Mouse (Mus musculus) E14TG2a.4 (cell line): ENCODE measurements around the gene Hmg20a.

Experiments
- H3K27me3 ChIP-seq: 2 replicates; pipeline ENCODE4 v1.6.1; 2014; ENCODE audit warnings: low read length, control low read depth; ENCODE audit not compliant: insufficient read depth
- H3K36me3 ChIP-seq: 2 replicates; pipeline ENCODE4 v1.6.1; 2014; ENCODE audit warnings: low read length, control low read depth; ENCODE audit not compliant: insufficient read depth
- H3K4me1 ChIP-seq: replicated peaks from 2 replicates; pipeline ENCODE4 v1.6.1; 2014; ENCODE audit warnings: low read depth, low read length, control low read depth
- H3K4me3 ChIP-seq: replicated peaks from 2 replicates; pipeline ENCODE4 v1.5.1; 2014; ENCODE audit warnings: mild to moderate bottlenecking, low read length
- H3K9me3 ChIP-seq: 2 replicates; pipeline ENCODE4 v1.6.1; 2014; ENCODE audit warnings: low read length, control low read depth
- CTCF ChIP-seq: conservative IDR thresholded peaks from 2 replicates; pipeline ENCODE4 v1.5.1; 2014; ENCODE audit warnings: low read length
- NANOG ChIP-seq: IDR thresholded peaks from 2 replicates; pipeline ENCODE4 v1.6.1; 2014; ENCODE audit warnings: borderline replicate concordance, low read length, mixed read lengths
- POU5F1 ChIP-seq: IDR thresholded peaks from 2 replicates; pipeline ENCODE4 v1.6.1; 2014; ENCODE audit warnings: low read length, borderline replicate concordance

The Hmg20a gene

DNA sequence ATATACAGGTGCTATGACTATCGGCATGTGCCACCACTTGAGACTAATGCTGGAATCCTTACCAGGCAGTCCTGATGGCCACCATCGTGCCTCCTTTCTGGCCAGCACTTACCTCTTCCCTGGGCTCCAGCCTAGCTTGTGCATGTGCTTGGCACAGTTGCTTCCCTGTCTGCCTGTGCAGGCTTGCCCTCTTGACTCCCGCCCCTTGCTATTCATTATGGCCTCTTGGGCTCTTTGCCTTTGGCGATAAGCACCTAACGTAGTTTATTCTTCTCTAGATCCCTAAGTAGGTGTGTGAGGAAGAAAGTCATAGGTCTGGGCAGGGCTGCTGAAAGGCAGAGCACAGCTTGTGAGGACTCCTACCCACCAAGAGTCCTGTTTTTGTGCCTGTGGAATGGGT lies 96.7 kb downstream of the Hmg20a start:
- Histone ChIP-seq H3K4me1 (peaks cover 51% of the 10 kb centered on the region), H3K27me3 (no peaks in the 10 kb centered on the region), H3K36me3 (no peaks in the 10 kb centered on the region), H3K9me3 (no peaks in the 10 kb centered on the region), H3K4me3 (no peak overlapping the region)
- TF ChIP-seq POU5F1 (no peak), NANOG (no peak), CTCF (no peak)

DNA sequence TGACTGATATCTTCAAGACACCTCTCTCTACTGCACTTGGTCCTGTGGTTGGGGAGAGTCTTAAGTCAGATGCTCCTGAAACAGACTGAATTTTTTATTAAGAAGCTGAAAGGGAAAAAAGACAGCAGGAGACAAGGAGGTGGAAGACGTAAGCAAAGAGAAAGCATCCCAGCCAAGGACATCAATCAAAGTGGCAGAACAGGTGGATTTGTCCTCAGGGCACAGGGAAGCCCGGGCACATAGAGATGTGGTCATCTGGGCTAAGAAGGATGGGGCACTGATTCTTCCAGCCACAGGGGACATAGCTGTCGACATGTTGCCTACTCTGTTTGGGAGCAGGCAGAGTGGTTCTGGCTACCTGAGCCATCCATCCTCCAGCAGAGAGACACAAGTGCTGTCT lies 97.8 kb downstream of the Hmg20a start:
- no peaks in the 10 kb centered on the region for H3K9me3 ChIP-seq
- TF ChIP-seq CTCF, result no peak
- TF ChIP-seq NANOG, result no peak
- no peak for TF ChIP-seq POU5F1
- H3K36me3 ChIP-seq, result no peaks in the 10 kb centered on the region
- H3K4me3 ChIP-seq, result no peak overlapping the region
- H3K4me1 ChIP-seq, result peaks cover 53% of the 10 kb centered on the region
- no peaks in the 10 kb centered on the region for H3K27me3 ChIP-seq

DNA sequence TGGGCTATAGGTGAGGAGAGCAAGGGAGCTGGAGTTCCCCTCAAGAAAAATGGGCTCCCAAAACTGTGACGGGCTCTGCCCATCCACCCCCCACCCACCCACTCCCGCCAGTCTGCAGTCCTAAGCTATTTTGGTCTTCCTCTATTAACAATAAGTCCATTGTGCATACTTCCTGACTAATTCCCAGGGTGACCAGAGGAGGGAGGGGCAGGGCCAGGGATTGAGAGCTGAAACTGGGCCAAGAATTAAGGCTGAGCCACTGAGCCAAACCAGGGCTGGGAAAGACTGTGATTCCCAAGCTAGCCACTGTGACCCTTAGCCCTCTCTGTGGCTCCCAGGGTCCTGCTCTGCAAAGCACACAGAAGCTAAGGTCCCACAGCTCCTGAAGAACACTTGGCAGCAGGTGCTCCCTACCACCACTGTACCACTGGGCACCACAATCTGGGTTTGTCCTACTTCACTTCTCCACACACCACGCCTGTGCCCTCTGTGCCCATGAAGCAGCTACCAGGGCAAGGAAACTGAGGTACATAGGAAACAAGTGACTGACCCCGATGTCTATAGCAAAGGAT lies 98.4 kb downstream of the Hmg20a start:
- Histone ChIP-seq H3K9me3 (no peaks in the 10 kb centered on the region), H3K27me3 (no peaks in the 10 kb centered on the region), H3K4me1 (peaks cover 52% of the 10 kb centered on the region), H3K4me3 (no peak overlapping the region), H3K36me3 (no peaks in the 10 kb centered on the region)
- TF ChIP-seq POU5F1, result no peak
- TF ChIP-seq CTCF, result no peak
- no peak for TF ChIP-seq NANOG

DNA sequence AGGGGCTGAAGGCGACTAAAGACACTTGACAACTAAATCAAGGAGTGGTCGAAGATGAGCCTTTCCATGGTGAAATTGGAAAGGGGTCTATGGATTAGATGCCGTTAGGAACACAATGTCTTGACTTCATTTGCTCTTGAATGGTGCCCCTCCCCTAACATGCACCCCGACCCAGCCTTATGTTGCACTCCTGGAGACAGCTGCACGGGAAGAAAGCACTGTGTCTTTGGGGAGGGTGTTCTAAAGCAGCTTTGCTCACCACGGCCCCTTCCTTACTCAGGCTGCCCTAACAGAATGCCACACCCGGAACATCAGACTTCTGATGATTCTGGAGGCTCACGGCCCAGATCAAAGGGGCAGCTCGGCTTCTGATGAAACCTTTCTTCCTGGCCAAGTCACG lies 103.9 kb downstream of the Hmg20a start:
- Histone ChIP-seq H3K36me3 (no peaks in the 10 kb centered on the region), H3K4me1 (peaks cover 59% of the 10 kb centered on the region), H3K9me3 (no peaks in the 10 kb centered on the region), H3K27me3 (no peaks in the 10 kb centered on the region), H3K4me3 (no peak overlapping the region)
- no peak for TF ChIP-seq POU5F1
- TF ChIP-seq NANOG, result no peak
- TF ChIP-seq CTCF, result no peak

DNA sequence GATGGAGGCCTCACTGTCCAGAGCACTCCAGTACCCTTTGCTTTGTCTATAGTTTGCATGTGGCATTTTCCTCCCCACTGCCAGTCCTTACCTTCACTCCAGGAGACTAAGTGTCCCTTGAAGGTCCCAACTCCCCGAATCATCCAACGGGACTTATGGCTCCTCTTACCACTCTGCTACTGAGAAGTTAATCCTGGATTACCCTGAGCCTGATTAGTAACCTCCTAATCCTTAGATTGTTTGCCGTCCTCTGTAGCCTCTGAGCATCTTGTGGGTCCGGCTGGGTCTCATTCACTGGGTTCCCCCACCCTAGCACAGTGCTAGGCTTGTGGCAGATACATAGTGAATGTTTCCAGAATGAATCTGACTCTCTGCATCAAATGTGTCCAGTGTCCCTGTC lies 109.5 kb downstream of the Hmg20a start:
- H3K9me3 ChIP-seq, result no peaks in the 10 kb centered on the region; the same call in 1 of the 2 replicates
- H3K4me3 ChIP-seq, result no peak overlapping the region
- H3K27me3 ChIP-seq, result no peaks in the 10 kb centered on the region
- TF ChIP-seq NANOG, result no peak
- no peak for TF ChIP-seq POU5F1
- no peak for TF ChIP-seq CTCF
- no peaks in the 10 kb centered on the region for H3K36me3 ChIP-seq
- H3K4me1 ChIP-seq, result peaks cover 64% of the 10 kb centered on the region

DNA sequence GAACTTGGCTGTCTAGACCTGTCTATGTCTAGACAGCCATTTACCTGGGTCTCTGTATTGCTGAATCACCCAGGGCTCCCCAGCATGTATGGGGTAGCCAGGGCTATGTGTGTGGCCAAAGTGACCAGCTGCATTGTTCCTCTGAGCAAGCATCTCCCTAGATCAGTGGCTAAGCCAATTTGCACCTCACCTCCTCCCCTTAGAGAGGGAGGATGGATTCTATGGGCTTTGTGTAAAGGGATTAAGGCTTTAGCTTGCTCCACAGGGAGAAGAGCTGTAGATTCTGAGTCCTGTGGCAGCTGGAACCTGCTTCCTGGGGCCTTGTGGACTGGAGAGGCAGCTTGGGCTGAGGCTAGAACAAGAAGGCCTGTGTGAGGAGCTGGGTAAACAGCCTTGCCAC lies 113.6 kb downstream of the Hmg20a start:
- no peak for TF ChIP-seq NANOG
- no peak for TF ChIP-seq CTCF
- no peak for TF ChIP-seq POU5F1
- 0 out of 2 replicates have a peak overlapping the region, but pooled peaks have one; percentile 17 for H3K4me3 ChIP-seq
- H3K27me3 ChIP-seq, result no peaks in the 10 kb centered on the region
- no peaks in the 10 kb centered on the region; the same call in 1 of the 2 replicates for H3K9me3 ChIP-seq
- H3K4me1 ChIP-seq, result peaks cover 72% of the 10 kb centered on the region
- H3K36me3 ChIP-seq, result no peaks in the 10 kb centered on the region

DNA sequence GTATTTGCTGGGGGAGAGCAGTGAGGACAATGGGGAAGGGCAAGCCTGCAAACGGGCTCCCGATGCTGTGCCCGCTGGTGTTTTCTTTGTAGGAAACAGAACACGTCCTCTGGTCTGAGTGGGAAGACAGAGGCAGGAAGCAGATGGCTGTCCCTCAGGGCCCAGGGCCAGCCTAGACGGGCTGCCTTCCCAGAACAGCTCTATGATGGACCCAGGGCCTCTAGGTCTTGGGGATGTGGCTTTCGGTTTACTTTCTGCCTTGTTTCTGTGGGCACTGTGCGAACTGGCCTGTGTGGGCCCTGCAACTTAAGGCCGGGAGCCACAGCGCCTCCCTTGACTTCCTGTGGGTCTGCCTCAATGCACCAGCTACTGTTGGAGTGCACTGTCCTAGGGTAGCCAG lies 115.5 kb downstream of the Hmg20a start:
- TF ChIP-seq CTCF, result no peak
- no peak for TF ChIP-seq POU5F1
- TF ChIP-seq NANOG, result no peak
- H3K4me1 ChIP-seq, result peaks cover 79% of the 10 kb centered on the region
- no peaks in the 10 kb centered on the region; the same call in 1 of the 2 replicates for H3K9me3 ChIP-seq
- H3K27me3 ChIP-seq, result no peaks in the 10 kb centered on the region
- peak overlapping the region; percentile 70 for H3K4me3 ChIP-seq
- H3K36me3 ChIP-seq, result no peaks in the 10 kb centered on the region

DNA sequence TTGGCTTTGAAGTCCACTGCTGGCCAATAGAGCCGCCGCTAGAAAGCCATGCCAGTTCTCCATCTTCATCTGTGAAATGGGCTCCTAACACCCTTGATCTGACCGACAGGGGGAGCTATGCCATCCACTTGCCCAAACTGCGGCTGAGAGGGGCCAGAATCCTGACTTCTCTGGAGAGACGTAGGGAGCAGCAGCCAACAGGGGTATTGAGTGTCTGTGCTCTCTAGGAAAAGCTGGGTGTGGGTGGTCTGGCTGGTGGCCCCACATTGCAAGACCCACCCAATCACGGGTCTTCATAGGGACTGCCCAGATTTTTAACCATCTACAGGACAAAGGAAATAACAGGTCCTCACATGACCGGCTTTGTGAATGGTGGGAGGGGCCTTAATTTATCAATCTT lies 116.3 kb downstream of the Hmg20a start:
- TF ChIP-seq CTCF (peak; percentile 72), NANOG (peak; percentile 24; the same call in 1 of the 2 replicates), POU5F1 (no peak)
- peaks cover 87% of the 10 kb centered on the region for H3K4me1 ChIP-seq

DNA sequence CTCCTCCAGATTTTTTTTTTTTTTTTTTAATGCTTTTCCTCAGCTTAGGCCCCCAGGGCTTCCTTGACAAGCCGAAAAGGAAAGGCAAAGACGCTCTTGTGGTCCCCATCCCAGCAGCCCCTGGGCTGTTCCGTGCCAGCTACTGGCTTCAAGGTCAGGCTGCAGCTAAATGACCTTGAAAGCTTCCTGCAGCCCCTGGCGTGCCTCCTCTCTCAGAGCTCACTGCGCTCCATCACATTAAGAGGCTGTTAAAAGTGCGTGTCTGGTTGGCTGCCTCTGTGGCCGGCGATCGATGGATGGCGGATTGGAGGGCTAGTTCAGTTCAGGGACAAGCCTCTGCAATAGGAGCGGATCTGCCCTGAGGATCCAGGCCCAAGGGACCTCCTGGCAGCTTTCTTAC lies 117.0 kb downstream of the Hmg20a start:
- H3K9me3 ChIP-seq, result no peaks in the 10 kb centered on the region
- H3K36me3 ChIP-seq, result no peaks in the 10 kb centered on the region
- no peaks in the 10 kb centered on the region for H3K27me3 ChIP-seq
- peaks cover 93% of the 10 kb centered on the region for H3K4me1 ChIP-seq
- TF ChIP-seq NANOG, result peak; percentile 30; the same call in 1 of the 2 replicates
- TF ChIP-seq CTCF, result no peak
- peak overlapping the region; percentile 70 for H3K4me3 ChIP-seq

More for the DNA sequence above, 116.3 kb downstream of the Hmg20a start:
- no peaks in the 10 kb centered on the region for H3K27me3 ChIP-seq
- H3K9me3 ChIP-seq, result no peaks in the 10 kb centered on the region; the same call in 1 of the 2 replicates
- no peaks in the 10 kb centered on the region for H3K36me3 ChIP-seq
- peak overlapping the region; percentile 70 for H3K4me3 ChIP-seq
